Mouse (Mus musculus) hindbrain, embryonic 11.5 days (tissue): ENCODE results near the gene Tanc1. TPM values are rescaled to one million over a fixed set of nuclear protein-coding genes. Genes with fewer than 3 reads are reported as not detected.

Source experiments
- ATAC-seq: fragments of 200-750 bp; cut with Nextera tagmentation; 2 replicates; pipeline ENCODE4 v1.8.0; 2017; ENCODE audit warnings: mild to moderate bottlenecking, moderate TSS enrichment, moderate library complexity; ENCODE audit not compliant: low FRiP score
- DNase-seq: peaks from one replicate; pipeline ENCODE4 v3.0.0-alpha.2; 2015; ENCODE audit warnings: low spot score
- H3K27ac ChIP-seq: fragments of 300-500 bp; sonication (generic); 2 replicates; pipeline ENCODE4 v1.5.1; 2014; ENCODE audit warnings: mild to moderate bottlenecking, low read depth, low read length
- H3K27me3 ChIP-seq: fragments of 300-500 bp; sonication (generic); 2 replicates; pipeline ENCODE4 v1.6.1; 2014; ENCODE audit warnings: mild to moderate bottlenecking, low read length, moderate library complexity, mixed read lengths; ENCODE audit not compliant: control insufficient read depth, insufficient read depth
- H3K36me3 ChIP-seq: fragments of 300-500 bp; sonication (generic); 2 replicates; pipeline ENCODE4 v1.6.1; 2014; ENCODE audit warnings: mild to moderate bottlenecking, low read length, moderate library complexity, mixed read lengths; ENCODE audit not compliant: control insufficient read depth, insufficient read depth
- H3K4me1 ChIP-seq: fragments of 300-500 bp; sonication (generic); replicated peaks from 2 replicates; pipeline ENCODE4 v1.6.1; 2014; ENCODE audit warnings: low read length, mixed read lengths; ENCODE audit not compliant: control insufficient read depth, insufficient read depth
- H3K4me2 ChIP-seq: fragments of 300-500 bp; sonication (generic); replicated peaks from 2 replicates; pipeline ENCODE4 v1.6.1; 2014; ENCODE audit warnings: mild to moderate bottlenecking, low read depth, low read length
- H3K4me3 ChIP-seq: fragments of 300-500 bp; sonication (generic); 2 replicates; pipeline ENCODE4 v1.5.1; 2014; ENCODE audit warnings: low read depth, low read length
- H3K9ac ChIP-seq: fragments of 300-500 bp; sonication (generic); 2 replicates; pipeline ENCODE4 v1.6.1; 2014; ENCODE audit warnings: low read depth, low read length
- H3K9me3 ChIP-seq: fragments of 300-500 bp; sonication (generic); 2 replicates; pipeline ENCODE4 v1.6.1; 2016; ENCODE audit warnings: low read length; ENCODE audit not compliant: control insufficient read depth
- WGBS: fragments of 180-500 bp; shearing (Covaris S2); extraction: QIAGEN DNeasy Blood & Tissue Kit; methylation state at CpG from one replicate; pipeline ENCODE4 v1.1.7; 2014; 5-methylcytosine and 5-hydroxymethylcytosine counted together
- polyA plus RNA-seq: library from polyadenylated mRNA; unstranded; fragments of >200 nt; fragmentation: Nextera tagmentation; extraction: Ambion mirVana; gene quantifications from 2 replicates; pipeline ENCODE4 v1.2.1, GENCODE M21; 2014

The Tanc1 gene
- polyA plus RNA-seq, 1 experiment from 2014 or later = 11.2 TPM

DNA sequence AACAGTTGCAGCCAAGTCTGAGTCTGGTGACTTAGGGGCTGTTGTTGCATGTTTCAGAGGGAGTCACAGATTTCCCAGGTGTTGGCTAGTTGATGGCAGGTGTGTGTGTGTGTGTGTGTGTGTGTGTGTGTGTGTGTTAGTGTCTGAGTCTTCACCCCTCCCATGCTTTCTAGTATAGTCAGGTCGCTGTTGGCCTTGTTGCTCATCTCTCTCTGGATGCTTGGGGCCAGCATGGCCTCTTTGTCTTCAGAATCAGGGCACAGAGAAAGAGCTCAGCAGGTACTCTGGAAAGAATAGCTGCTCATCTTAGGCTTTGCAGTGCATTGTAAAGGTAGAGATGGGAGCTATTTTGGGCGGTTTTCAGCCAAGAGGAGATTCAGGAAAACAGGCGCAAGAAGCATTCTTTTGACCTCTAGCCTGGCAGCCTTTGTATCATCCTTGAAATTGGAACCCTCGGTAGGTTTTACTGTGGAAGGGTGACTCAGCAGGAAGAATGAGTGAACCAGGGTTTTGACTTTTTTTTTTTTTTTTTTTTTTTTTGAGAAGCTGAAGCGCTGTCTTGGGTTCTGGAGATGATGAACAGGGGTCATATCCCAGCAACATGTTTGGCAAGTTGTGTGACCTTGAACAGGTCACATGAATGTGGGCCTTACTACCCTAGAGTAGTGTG lies 22.1 kb downstream of the Tanc1 start:
- Histone ChIP-seq H3K27me3 (no peaks in the 10 kb centered on the region), H3K9ac (no peak overlapping the region), H3K27ac (no peak overlapping the region)

DNA sequence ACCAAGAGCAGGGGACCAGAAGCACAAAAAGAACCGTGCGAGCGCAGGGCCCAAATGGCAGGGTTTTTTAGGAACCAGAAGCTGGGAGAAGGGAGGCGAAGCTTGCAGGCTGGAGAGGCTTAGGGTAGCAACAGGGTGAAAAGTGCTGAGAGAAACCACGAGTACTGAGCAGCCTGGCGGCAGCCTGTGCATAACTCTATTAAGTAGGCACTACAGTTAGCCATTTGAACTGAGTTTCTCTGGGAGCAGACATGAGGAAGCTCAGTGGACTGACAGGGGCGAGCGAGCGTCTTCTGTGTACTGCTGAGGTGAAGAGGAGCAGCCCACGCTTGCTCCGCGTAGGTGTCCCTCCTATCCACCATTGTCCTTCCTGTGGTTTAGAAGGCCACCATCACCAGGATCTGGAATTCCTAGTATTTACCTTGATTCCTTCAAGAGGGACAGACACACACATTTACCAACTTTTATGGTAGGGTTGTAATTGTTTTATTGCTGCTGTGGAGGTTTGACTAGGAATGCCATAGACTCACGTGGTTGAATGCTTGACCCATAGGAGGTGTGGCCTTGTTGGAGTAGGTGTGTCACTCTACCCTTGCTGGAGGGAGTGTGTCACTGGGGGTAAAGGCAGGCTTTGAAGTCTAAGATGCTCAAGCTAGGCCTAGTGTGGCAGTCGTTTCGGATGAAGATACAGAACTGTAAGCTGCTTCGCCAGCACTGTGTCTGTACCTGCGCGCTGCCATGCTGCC lies 25.4 kb downstream of the Tanc1 start:
- DNase-seq (no peak), ATAC-seq (no peak)
- H3K9ac ChIP-seq = no peak overlapping the region
- H3K9me3 ChIP-seq = no peaks in the 10 kb centered on the region
- no peaks in the 10 kb centered on the region for H3K4me1 ChIP-seq
- no peak overlapping the region for H3K27ac ChIP-seq
- no peaks in the 10 kb centered on the region for H3K27me3 ChIP-seq
- H3K4me3 ChIP-seq = no peak overlapping the region
- 93% methylated on average over 18 of the region's 18 CpGs for WGBS
- no peaks in the 10 kb centered on the region for H3K36me3 ChIP-seq
- H3K4me2 ChIP-seq = no peak overlapping the region

More for the DNA sequence above, 22.1 kb downstream of the Tanc1 start:
- DNase-seq = no peak
- ATAC-seq = no peak
- Histone ChIP-seq H3K36me3 (no peaks in the 10 kb centered on the region), H3K4me1 (no peaks in the 10 kb centered on the region), H3K9me3 (no peaks in the 10 kb centered on the region), H3K4me3 (no peak overlapping the region), H3K4me2 (no peak overlapping the region)
- WGBS = 45% methylated on average over 5 of the region's 5 CpGs

DNA sequence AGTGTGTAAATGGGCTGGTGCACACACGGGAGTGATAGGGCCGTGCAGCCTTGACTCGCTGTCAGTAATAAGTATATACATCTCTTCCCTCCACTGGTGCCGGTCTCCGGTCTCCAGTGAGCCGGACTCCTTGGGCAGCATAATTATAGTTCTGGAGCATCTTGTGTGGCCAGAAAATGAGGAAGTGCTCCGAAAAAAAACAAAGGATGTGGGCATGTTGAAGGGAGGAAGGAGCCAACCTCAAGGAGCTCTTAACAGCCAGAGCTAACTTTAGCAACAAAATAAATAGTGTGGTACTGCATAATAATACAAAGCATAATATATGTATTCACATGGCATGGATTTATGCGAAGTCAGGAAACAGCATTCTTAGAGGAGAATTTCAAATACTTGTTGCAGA lies 30.9 kb downstream of the Tanc1 start:
- H3K27me3 ChIP-seq = no peaks in the 10 kb centered on the region
- H3K9me3 ChIP-seq = no peaks in the 10 kb centered on the region
- no peak overlapping the region for H3K9ac ChIP-seq
- H3K4me1 ChIP-seq = 0 out of 2 replicates have a peak, but pooled peaks cover 2% of the 10 kb centered on the region
- ATAC-seq (no peak), DNase-seq (no peak)
- no peak overlapping the region for H3K4me3 ChIP-seq
- WGBS = 85% methylated on average over 8 of the region's 8 CpGs
- H3K36me3 ChIP-seq = no peaks in the 10 kb centered on the region
- no peak overlapping the region for H3K27ac ChIP-seq
- no peak overlapping the region for H3K4me2 ChIP-seq

DNA sequence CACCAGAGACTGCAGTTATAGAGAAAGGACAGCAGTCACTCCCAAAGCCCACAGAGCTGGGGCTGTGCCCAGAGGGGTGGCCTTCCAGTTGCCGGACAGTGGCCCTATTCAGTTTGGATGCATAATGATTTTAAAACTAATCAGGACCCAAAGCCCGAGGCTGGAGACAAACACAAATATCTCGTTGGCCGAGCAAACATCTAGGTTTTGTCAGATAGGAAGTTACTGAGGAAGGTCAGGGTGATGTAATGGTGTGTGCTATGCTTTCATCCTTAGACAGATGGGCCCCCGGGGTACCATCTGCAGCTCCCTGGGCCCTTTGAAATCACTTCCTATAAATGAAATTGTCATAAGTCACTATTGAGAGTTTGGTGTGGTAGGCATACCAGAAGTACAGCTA lies 33.0 kb downstream of the Tanc1 start:
- H3K27me3 ChIP-seq = 0 out of 2 replicates have a peak, but pooled peaks cover 3% of the 10 kb centered on the region
- peaks cover 8% of the 10 kb centered on the region; the same call in 1 of the 2 replicates for H3K4me1 ChIP-seq
- WGBS = 64% methylated on average over 5 of the region's 5 CpGs
- H3K4me3 ChIP-seq = no peak overlapping the region
- ATAC-seq (no peak), DNase-seq (no peak)
- H3K27ac ChIP-seq = no peak overlapping the region
- H3K9me3 ChIP-seq = no peaks in the 10 kb centered on the region
- no peaks in the 10 kb centered on the region for H3K36me3 ChIP-seq
- no peak overlapping the region for H3K4me2 ChIP-seq
- H3K9ac ChIP-seq = no peak overlapping the region

DNA sequence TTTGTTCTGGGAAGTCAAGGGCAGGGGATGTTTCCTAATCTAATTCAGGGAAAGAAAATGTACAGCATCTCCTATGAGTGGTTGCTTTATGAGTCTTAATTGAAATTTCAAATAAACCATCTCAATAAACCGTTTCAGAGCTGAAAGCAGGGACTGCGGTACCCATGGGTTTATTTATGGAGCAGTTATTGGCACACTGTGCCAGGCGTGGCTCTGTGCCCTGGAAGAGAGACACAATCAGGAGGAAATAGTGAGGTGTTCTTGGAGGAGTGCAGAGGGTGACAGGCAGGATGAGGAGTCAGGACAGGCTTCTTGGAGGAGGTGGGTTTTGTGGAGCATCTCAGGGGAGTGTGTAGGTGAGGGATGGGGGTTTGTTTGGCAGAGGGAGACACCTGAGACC lies 33.7 kb downstream of the Tanc1 start:
- WGBS = 84% methylated on average over 3 of the region's 3 CpGs
- Histone ChIP-seq H3K9ac (no peak overlapping the region), H3K36me3 (no peaks in the 10 kb centered on the region), H3K4me2 (no peak overlapping the region), H3K27me3 (0 out of 2 replicates have a peak, but pooled peaks cover 3% of the 10 kb centered on the region), H3K9me3 (no peaks in the 10 kb centered on the region), H3K4me3 (no peak overlapping the region), H3K4me1 (peaks cover 8% of the 10 kb centered on the region; the same call in 1 of the 2 replicates), H3K27ac (no peak overlapping the region)
- DNase-seq = no peak
- ATAC-seq = no peak

DNA sequence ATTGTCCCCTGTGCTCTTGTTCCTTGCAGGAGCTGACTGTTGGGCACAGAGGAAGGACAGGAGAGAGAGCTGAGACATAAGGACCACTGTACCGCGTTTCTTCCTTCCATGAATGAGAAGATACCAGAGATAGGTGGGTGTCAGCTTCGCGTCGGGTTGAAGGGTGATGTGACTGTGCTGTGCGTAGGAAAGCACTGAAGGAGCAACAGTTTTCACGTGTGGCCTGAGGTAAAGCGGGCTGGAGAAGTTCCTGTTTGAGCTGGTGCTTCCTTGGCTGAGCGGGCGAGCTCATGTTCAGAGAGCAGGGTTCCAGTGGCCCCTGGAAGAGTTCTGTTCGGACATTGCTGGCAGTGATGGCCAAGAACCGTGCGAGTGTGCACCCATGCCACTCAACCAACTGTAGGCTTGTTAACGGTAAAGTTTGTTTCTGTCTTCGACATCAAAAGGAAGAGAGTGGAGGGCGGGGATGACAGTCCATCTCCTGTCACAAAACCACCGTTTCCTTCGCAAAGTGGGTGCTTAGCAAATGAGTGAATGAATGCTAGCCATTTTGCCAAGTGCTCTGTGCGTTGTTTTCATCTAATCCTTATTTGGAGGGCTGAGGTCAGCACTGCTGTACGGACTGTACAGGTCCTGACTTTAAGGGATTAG lies 35.0 kb downstream of the Tanc1 start:
- H3K27me3 ChIP-seq = 0 out of 2 replicates have a peak, but pooled peaks cover 3% of the 10 kb centered on the region
- 88% methylated on average over 20 of the region's 20 CpGs for WGBS
- ATAC-seq (no peak), DNase-seq (no peak)
- H3K9ac ChIP-seq = no peak overlapping the region
- no peak overlapping the region for H3K27ac ChIP-seq
- H3K4me2 ChIP-seq = no peak overlapping the region
- no peaks in the 10 kb centered on the region for H3K9me3 ChIP-seq
- peaks cover 8% of the 10 kb centered on the region; the same call in 1 of the 2 replicates for H3K4me1 ChIP-seq
- no peak overlapping the region for H3K4me3 ChIP-seq
- H3K36me3 ChIP-seq = no peaks in the 10 kb centered on the region

DNA sequence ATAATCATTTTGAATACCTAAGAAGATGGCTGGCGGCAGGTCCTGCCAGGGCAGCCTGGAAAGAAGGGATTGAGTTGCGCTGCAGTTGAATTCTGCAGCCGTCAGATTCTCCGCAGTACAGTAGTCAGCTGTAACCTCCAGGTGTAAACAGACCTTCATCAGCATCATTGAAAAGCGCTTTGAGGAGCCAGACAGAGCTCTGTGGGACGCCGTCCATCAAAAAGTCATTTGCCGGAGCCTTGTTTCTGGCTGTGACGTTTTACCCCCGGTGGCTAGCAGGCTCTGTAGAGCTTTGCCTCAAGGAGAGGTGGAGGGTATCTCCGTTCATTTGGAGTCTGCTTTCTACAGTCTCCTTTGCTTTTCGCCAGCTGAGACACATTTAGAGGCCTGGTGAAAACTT lies 36.6 kb downstream of the Tanc1 start:
- ATAC-seq = no peak

DNA sequence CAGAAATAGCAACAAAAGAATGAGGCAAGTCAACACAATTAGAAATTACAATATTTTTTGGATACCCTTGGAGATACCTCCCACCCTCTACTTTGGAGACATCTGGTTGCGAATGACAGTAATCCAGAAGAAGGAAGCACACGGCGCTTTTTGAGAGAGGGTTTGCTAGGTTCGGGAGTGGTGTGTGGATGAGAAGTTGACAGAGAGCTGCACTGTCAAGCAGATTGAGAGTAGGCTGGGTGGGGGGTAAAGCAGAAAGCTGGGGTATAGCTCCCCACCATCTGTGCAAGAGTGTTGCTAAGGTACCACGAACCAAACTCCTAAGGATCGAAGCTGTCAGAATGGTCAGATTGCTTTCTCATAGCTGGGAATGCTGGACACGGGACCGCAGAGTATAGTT lies 40.0 kb downstream of the Tanc1 start:
- no peak overlapping the region for H3K27ac ChIP-seq
- WGBS = 97% methylated on average over 8 of the region's 8 CpGs

More for the DNA sequence above, 36.6 kb downstream of the Tanc1 start:
- H3K9me3 ChIP-seq = no peaks in the 10 kb centered on the region
- H3K27me3 ChIP-seq = 0 out of 2 replicates have a peak, but pooled peaks cover 3% of the 10 kb centered on the region
- no peak overlapping the region for H3K4me2 ChIP-seq
- no peak overlapping the region for H3K27ac ChIP-seq
- 9% methylated on average over 12 of the region's 12 CpGs for WGBS
- no peaks in the 10 kb centered on the region for H3K36me3 ChIP-seq
- peaks cover 8% of the 10 kb centered on the region; the same call in 1 of the 2 replicates for H3K4me1 ChIP-seq
- H3K9ac ChIP-seq = no peak overlapping the region
- DNase-seq = peak; percentile 41
- H3K4me3 ChIP-seq = no peak overlapping the region

More for the DNA sequence above, 40.0 kb downstream of the Tanc1 start:
- DNase-seq (no peak), ATAC-seq (no peak)
- Histone ChIP-seq H3K9me3 (no peaks in the 10 kb centered on the region), H3K27me3 (0 out of 2 replicates have a peak, but pooled peaks cover 3% of the 10 kb centered on the region), H3K4me3 (no peak overlapping the region), H3K4me1 (peaks cover 6% of the 10 kb centered on the region), H3K36me3 (no peaks in the 10 kb centered on the region), H3K9ac (no peak overlapping the region), H3K4me2 (no peak overlapping the region)
